Mouse (Mus musculus): Measurements from ENCODE around the gene Sestd1.

Sestd1 gene

GRCm38 (mm10) chr2:77232604-77233003 is 47.8 kb downstream of the Sestd1 start:
- DNase-seq (ENCODE audit: low read depth in 1 of 2, low spot score in 2 of 2), result no peak

GRCm38 (mm10) chr2:77220960-77221359 is 59.4 kb downstream of the Sestd1 start:
- no peak for DNase-seq (ENCODE audit: low read depth in 1 of 2, low spot score in 2 of 2)

DNA sequence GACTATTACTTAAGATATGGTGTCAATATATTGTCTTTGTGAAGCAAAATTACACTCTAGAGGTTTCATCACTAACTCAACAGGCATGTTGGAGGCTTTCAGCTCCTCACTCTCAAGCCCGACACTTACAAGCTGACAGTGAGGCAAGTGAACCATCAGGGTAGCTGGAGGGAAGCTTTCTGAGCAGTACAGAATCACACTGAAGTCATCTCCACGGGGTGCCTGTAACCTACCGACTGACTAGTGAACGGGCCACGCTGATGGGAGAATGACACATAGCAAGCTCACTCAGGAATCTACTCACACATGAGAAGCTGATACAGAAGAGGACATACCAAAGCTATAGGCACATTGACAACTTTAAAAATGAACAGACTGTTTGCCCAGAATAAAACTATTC is 67.5 kb downstream of the Sestd1 start:
- no peak for DNase-seq (ENCODE audit: low read depth in 1 of 2, low spot score in 2 of 2)

- DNase-seq (ENCODE audit: low read depth in 1 of 2, low spot score in 2 of 2), result no peak
These were observed 73.4 kb downstream of the Sestd1 start for GRCm38 (mm10) chr2:77206951-77207350.

- no peak for DNase-seq (ENCODE audit: low read depth in 1 of 2, low spot score in 2 of 2)
These were observed 76.5 kb downstream of the Sestd1 start for GRCm38 (mm10) chr2:77203916-77204315.

DNA sequence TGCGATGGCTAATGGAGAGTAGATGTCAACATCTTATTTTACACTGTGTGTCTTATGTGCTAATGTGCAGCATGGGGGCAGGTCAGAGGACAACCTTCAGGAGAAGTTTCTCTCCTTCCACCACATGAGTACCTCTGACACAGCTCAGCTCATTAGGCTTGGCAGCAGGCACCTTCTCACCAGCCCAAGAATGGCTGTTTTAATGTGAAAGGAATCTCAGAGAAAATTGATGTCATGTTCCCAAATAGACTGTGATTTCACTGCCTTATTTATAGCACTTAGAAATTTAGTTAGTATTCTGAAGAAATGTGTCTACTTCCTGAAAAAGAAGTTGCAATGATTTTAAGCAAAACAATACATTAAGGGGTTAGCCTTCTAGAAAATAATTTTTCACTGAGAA is 78.5 kb downstream of the Sestd1 start:
- no peak for DNase-seq (ENCODE audit: low read depth in 1 of 2, low spot score in 2 of 2)

- no peak for DNase-seq (ENCODE audit: low read depth in 1 of 2, low spot score in 2 of 2)
These were observed 79.3 kb downstream of the Sestd1 start for GRCm38 (mm10) chr2:77200958-77201614.

GRCm38 (mm10) chr2:77200379-77200778 is 80.0 kb downstream of the Sestd1 start:
- DNase-seq (ENCODE audit: low read depth in 1 of 2, low spot score in 2 of 2), result no peak

DNA sequence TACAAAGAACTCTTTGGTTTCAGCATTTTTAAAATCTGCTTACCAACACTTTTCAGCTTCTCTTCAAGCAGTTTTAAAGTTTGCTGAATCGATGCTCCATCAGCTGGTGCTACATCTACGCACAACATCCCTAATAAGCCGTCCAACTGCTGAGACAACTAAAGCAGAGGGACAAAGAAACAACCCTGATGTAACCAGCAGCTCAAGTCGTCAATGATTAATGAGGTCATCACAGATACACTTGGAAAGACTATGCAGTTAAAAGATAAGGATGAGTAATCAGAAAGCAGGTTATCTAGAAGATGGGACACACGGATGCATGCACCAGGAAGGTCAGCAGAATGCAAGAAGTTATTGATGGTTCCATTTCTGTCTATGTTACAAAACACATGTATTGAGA is 82.1 kb downstream of the Sestd1 start:
- DNase-seq (ENCODE audit: low read depth in 1 of 2, low spot score in 2 of 2), result no peak

DNA sequence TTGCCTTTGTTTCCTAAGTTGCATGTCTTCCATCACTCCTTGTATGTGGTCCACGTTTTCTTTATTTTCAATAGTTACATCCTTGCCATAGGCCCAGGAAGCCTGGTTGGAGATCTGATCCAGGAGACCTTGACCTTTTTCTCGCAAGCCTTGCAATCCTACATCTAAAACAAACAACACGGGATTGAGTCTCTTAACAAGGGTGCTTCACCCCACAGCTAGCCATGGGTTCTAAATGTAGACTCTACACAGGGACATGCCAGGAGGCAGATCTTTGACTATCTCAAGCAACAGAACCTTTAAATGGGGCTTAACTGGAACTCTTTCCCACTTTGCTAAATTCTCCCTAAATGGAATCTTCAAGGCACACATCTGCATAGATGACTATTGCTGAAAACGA is 83.6 kb downstream of the Sestd1 start:
- DNase-seq (ENCODE audit: low read depth in 1 of 2, low spot score in 2 of 2), result no peak

DNA sequence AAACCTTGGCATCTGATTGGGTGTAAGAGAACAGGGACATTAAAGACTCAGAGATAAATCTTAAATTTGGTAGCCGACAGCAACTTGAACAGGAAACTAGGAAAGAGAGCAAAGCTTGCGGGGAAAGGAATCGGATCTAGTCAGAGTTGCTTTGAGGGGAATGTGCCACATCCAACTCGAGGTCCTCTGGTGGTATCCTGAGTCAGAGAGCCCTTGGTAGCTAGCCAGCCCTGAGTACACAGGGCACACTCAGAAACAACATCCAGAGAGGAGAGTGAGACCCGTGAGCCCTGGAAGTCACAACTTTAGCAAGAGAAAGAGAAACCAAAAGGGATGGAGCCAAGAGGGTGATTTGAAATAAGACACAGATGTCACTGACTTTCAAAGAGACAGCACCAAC is 85.3 kb downstream of the Sestd1 start:
- no peak for DNase-seq (ENCODE audit: low read depth in 1 of 2, low spot score in 2 of 2)

DNA sequence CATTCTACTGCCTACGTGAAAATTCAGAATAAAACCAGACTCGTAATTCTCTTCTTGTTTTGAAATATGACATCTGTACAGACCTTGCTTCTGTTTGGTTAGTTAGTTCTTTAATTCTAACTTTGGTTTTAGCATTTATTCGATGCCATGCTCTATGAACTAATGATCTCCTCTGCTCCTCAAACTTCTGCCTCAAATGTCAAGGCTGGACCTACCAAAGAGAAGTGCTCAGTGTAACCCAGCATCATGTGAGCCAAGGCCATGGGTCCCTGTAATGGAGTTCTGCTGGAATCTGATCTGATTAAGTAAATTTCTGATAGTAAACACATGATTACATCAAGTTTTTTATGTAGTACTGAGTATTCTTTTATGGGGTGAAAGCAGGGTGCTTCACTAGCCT is 88.6 kb downstream of the Sestd1 start:
- no peak for DNase-seq (ENCODE audit: low read depth in 1 of 2, low spot score in 2 of 2)

- DNase-seq (ENCODE audit: low read depth in 1 of 2, low spot score in 2 of 2), result no peak
These were observed 89.5 kb downstream of the Sestd1 start for GRCm38 (mm10) chr2:77190891-77191290.

DNA sequence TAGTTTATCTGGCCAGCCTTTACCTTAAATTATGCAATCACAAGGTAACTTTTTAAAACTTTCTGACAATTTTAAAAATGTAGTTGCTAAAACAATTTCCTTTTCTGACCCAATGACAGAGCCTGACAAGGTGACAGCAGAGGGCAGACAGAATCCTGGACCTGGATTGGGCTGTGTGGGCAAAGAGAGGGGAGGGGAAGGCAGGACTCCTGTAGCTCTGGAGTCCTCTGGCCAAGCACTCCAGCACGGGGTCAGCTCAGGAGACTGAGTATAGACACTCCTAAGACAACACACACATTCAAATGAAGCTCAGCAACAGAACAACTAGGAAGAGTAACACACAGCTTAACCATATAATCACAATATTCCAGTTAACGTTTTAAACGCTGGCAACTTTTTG is 90.1 kb downstream of the Sestd1 start:
- no peak for DNase-seq (ENCODE audit: low read depth in 1 of 2, low spot score in 2 of 2)

- DNase-seq (ENCODE audit: low read depth in 1 of 2, low spot score in 2 of 2), result no peak
These were observed 90.7 kb downstream of the Sestd1 start for GRCm38 (mm10) chr2:77189671-77190070.

DNA sequence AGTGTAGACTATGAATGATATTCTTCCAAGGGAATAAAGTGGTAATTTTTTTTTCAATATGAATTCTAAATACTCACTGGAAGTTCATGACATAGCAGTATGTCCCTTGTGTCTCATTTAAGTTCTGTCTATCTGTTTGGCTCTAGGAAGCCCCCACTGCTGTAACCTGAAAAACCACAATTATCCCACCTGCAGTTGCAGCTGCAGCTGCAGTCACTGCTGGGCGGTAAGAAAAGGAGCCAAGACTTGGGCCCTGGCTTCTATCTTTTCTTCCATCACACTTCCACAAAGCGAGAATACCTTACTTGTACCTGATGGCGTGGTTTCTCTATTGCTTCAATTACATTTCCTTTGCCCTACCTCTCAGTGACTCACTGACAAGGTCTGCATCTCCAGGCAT is 92.9 kb downstream of the Sestd1 start:
- no peak for DNase-seq (ENCODE audit: low read depth in 1 of 2, low spot score in 2 of 2)

- DNase-seq (ENCODE audit: low read depth in 1 of 2, low spot score in 2 of 2), result no peak
These were observed 93.5 kb downstream of the Sestd1 start for GRCm38 (mm10) chr2:77186912-77187311.

- DNase-seq (ENCODE audit: low read depth in 1 of 2, low spot score in 2 of 2), result no peak
These were observed 96.3 kb downstream of the Sestd1 start for GRCm38 (mm10) chr2:77184049-77184571.

DNA sequence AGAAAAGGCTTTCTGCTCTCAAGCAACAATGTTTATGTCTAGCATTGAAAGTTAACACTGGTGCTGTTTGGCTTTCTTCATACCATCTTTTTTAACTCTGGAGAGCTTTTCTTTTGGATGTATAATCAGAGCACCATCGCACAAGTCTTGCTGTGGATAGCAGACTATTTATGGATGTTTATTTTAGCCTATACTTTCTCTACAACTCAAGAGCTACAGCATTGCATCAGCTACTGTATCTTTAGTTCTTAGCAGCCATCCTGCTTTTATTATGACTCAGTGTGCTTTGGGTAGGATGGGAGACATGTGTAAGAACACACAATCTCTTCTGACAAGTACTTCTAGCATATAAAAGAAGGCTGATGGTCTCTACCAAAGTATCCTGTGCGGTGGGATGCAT is 96.7 kb downstream of the Sestd1 start:
- DNase-seq (ENCODE audit: low read depth in 1 of 2, low spot score in 2 of 2), result no peak

GRCm38 (mm10) chr2:77182996-77183380 is 97.4 kb downstream of the Sestd1 start:
- no peak for DNase-seq (ENCODE audit: low read depth in 1 of 2, low spot score in 2 of 2)

- DNase-seq (ENCODE audit: low read depth in 1 of 2, low spot score in 2 of 2), result no peak
These were observed 98.0 kb downstream of the Sestd1 start for GRCm38 (mm10) chr2:77182271-77182995.

GRCm38 (mm10) chr2:77177472-77177871 is 102.9 kb downstream of the Sestd1 start:
- DNase-seq (ENCODE audit: low read depth in 1 of 2, low spot score in 2 of 2), result no peak

GRCm38 (mm10) chr2:77176413-77176812 is 104.0 kb downstream of the Sestd1 start:
- no peak for DNase-seq (ENCODE audit: low read depth in 1 of 2, low spot score in 2 of 2)
